Mouse (Mus musculus): Measurements from ENCODE around the gene Pnmal1. TPM values are rescaled to one million over a fixed set of nuclear protein-coding genes. Genes with fewer than 3 reads are reported as not detected.

Gene Pnmal1
- polyA plus RNA-seq, 1 experiment from 2014 or later, result 0.46 TPM

DNA sequence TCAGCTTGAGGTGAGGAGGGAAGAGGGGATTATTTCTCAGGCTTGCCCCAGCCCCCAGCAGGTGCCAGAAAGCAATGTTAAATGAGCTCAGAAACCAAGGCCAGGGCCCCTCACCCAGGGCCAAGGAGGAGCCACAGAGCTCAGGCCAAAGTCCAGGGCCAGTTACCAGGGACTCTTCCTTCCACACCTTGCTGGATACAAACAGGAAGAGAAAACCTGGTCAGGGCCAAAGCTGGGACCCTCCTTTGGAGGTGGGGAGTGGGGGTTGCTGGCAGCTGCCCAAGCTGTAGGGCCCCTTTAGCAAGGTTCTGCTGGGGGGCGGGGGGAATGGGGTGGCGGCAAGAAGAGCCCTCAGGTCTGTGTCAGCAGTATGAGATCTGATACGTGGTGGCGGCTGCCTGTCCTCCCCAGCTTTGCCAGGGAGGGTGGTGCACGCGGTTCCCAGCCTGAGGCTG, 37.6 kb upstream of the Pnmal1 start:
- peaks cover 23% of the 10 kb centered on the region for H3K36me3 ChIP-seq (ENCODE audit: control insufficient read depth, insufficient read depth, low read length)
- H3K27me3 ChIP-seq (ENCODE audit: control insufficient read depth, insufficient read depth, low read length), result no peaks in the 10 kb centered on the region
- WGBS (ENCODE audit: insufficient replicate concordance), result 38% methylated on average over 6 of the region's 6 CpGs
- peak overlapping the region; percentile 93 for H3K9ac ChIP-seq (ENCODE audit: low read depth, low read length)
- H3K9me3 ChIP-seq (replicated peaks; ENCODE audit: control insufficient read depth, low read length), result no peaks in the 10 kb centered on the region
- peak overlapping the region; percentile 87 for H3K4me2 ChIP-seq
- peaks cover 36% of the 10 kb centered on the region for H3K4me1 ChIP-seq (ENCODE audit: control insufficient read depth, insufficient read depth, low read length)
- peak overlapping the region; percentile 85 for H3K4me3 ChIP-seq (ENCODE audit: low read depth, low read length)
- ATAC-seq (replicated peaks; ENCODE audit: insufficient number of reproducible peaks, low FRiP score, low TSS enrichment), result no peak
- peak overlapping the region; percentile 41 for H3K27ac ChIP-seq (ENCODE audit: low read depth, low read length)

DNA sequence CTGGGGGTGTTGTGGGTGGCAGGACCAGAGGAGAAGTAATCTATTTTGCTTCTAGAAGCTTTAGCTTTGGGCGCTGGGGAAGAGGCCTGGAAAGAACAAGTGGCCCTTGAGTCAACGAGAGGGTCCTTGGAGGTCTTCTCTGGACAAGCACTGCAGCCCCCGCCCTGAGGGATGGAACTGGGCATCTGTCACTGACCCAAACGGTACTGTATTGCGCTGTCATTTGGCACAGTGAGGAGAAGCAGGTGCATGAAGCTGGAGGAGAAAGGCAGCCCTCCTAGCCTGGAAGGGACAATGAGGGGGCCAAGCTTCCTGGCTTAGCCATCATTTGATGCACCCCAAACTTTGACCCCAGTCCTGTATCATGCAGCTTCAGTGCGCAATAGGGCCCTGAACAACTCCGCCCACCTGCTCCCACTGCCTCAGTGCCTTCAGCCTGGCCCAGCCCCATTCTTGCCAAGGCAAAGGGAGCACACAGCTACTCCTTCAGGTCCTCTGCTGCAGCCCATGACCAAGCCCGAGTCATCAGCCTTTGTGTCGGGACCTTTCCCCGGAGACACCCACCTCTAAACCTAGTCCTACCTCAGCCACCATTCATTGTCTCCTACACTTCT, 37.0 kb upstream of the Pnmal1 start:
- Histone ChIP-seq H3K27me3 (ENCODE audit: control insufficient read depth, insufficient read depth, low read length) (no peaks in the 10 kb centered on the region), H3K4me2 (peak overlapping the region; percentile 87), H3K4me1 (ENCODE audit: control insufficient read depth, insufficient read depth, low read length) (peaks cover 36% of the 10 kb centered on the region), H3K9me3 (replicated peaks; ENCODE audit: control insufficient read depth, low read length) (no peaks in the 10 kb centered on the region), H3K4me3 (ENCODE audit: low read depth, low read length) (peak overlapping the region; percentile 85), H3K36me3 (ENCODE audit: control insufficient read depth, insufficient read depth, low read length) (peaks cover 19% of the 10 kb centered on the region), H3K9ac (ENCODE audit: low read depth, low read length) (peak overlapping the region; percentile 93), H3K27ac (ENCODE audit: low read depth, low read length) (0 out of 2 replicates have a peak overlapping the region, but pooled peaks have one; percentile 96)
- ATAC-seq (replicated peaks; ENCODE audit: insufficient number of reproducible peaks, low FRiP score, low TSS enrichment), result no peak
- WGBS (ENCODE audit: insufficient replicate concordance), result 51% methylated on average over 10 of the region's 10 CpGs

DNA sequence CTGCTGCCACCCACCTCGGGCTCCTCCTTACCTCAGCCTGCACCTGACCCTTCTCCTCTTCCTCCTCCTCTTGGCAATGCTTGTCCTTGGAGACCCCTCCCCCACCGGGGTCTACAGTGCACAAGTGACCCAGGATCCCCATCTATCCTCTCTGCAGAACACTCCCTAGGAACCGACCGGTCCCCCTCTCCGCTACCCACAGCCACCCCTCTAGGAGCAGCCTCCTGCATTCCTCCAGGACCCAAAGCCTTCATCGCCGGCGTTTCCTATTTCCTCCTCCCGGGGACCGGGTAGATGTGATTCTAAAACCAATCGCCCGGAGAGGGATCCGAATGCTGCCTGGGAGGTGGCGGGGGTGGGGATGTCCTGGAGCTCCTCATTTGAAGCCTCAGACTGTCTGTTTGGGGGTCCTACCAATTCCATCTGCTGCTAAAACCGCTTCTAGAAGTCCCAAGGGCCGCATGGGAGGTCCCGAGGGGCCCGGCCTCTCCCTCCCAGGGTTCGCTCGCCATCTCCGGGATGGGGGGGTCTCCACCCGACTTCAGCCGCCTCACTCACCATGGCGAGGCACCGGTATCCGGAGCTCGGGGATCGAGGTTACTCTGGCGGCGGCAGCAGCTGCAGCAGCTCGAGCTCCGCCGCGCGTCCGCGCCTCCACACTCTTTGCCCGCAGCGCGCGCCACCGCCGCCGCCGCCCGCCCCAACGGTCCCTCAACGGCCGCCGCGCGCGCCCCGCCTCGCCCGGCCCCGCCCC, 36.0 kb upstream of the Pnmal1 start:
- Histone ChIP-seq H3K4me2 (peak overlapping the region; percentile 87), H3K4me3 (ENCODE audit: low read depth, low read length) (peak overlapping the region; percentile 85), H3K27me3 (ENCODE audit: control insufficient read depth, insufficient read depth, low read length) (no peaks in the 10 kb centered on the region), H3K9ac (ENCODE audit: low read depth, low read length) (peak overlapping the region; percentile 93), H3K27ac (ENCODE audit: low read depth, low read length) (peak overlapping the region; percentile 96), H3K4me1 (ENCODE audit: control insufficient read depth, insufficient read depth, low read length) (peaks cover 31% of the 10 kb centered on the region), H3K36me3 (ENCODE audit: control insufficient read depth, insufficient read depth, low read length) (peaks cover 9% of the 10 kb centered on the region), H3K9me3 (replicated peaks; ENCODE audit: control insufficient read depth, low read length) (no peaks in the 10 kb centered on the region)
- WGBS (ENCODE audit: insufficient replicate concordance), result under 1% methylated on average over 46 of the region's 57 CpGs
- ATAC-seq (replicated peaks; ENCODE audit: insufficient number of reproducible peaks, low FRiP score, low TSS enrichment), result no peak

GRCm38 (mm10) chr7:16924037-16924834, 35.2 kb upstream of the Pnmal1 start, which contains the start of gene Calm3:
Gene Calm3 (minus strand): TSS chr7:16924114.
- H3K4me3 ChIP-seq (ENCODE audit: low read depth, low read length), result peak within 1 kb of the TSS; percentile 85
- peaks cover 2% of the 10 kb centered on the region; the same call in 1 of the 2 replicates for H3K36me3 ChIP-seq (ENCODE audit: control insufficient read depth, insufficient read depth, low read length)
- H3K9me3 ChIP-seq (replicated peaks; ENCODE audit: control insufficient read depth, low read length), result no peaks in the 10 kb centered on the region
- peak within 1 kb of the TSS; percentile 96 for H3K27ac ChIP-seq (ENCODE audit: low read depth, low read length)
- 2% methylated on average over 64 of the region's 64 CpGs for WGBS (ENCODE audit: insufficient replicate concordance)
- H3K27me3 ChIP-seq (ENCODE audit: control insufficient read depth, insufficient read depth, low read length), result no peaks in the 10 kb centered on the region
- H3K4me1 ChIP-seq (ENCODE audit: control insufficient read depth, insufficient read depth, low read length), result peaks cover 31% of the 10 kb centered on the region
- H3K4me2 ChIP-seq, result peak within 1 kb of the TSS; percentile 87
- H3K9ac ChIP-seq (ENCODE audit: low read depth, low read length), result peak within 1 kb of the TSS; percentile 93
- peak; percentile 94 for ATAC-seq (replicated peaks; ENCODE audit: insufficient number of reproducible peaks, low FRiP score, low TSS enrichment)

DNA sequence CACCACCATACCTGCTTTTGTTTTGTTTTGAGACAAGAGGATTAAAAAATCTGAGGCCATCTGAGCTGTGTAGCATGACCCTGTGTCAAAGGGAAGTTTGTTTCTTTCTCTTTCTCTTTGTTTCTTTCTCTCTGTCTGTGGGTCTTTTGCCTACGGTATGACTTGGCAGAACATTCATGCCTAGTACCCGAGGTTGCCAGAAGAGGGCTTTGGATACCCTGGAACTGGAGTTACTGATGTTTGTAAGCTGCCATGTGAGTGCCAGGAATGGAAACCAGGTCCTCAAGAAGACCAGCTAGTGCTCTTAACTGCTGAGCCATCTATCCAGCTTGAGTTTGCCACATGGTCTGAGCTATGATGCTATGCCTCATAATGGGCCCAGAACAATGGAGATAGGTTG, 31.1 kb upstream of the Pnmal1 start:
- no peak overlapping the region for H3K4me3 ChIP-seq (ENCODE audit: low read depth, low read length)
- no peak for ATAC-seq (replicated peaks; ENCODE audit: insufficient number of reproducible peaks, low FRiP score, low TSS enrichment)
- no peaks in the 10 kb centered on the region for H3K27me3 ChIP-seq (ENCODE audit: control insufficient read depth, insufficient read depth, low read length)
- no peaks in the 10 kb centered on the region for H3K36me3 ChIP-seq (ENCODE audit: control insufficient read depth, insufficient read depth, low read length)
- 48% methylated on average over 2 of the region's 2 CpGs for WGBS (ENCODE audit: insufficient replicate concordance)
- H3K9ac ChIP-seq (ENCODE audit: low read depth, low read length), result no peak overlapping the region
- no peak overlapping the region for H3K4me2 ChIP-seq
- H3K9me3 ChIP-seq (replicated peaks; ENCODE audit: control insufficient read depth, low read length), result no peaks in the 10 kb centered on the region
- H3K4me1 ChIP-seq (ENCODE audit: control insufficient read depth, insufficient read depth, low read length), result no peaks in the 10 kb centered on the region
- H3K27ac ChIP-seq (ENCODE audit: low read depth, low read length), result no peak overlapping the region

GRCm38 (mm10) chr7:16930850-16931249, 28.6 kb upstream of the Pnmal1 start:
- WGBS (ENCODE audit: insufficient replicate concordance), result 12% methylated on average over 1 of the region's 1 CpGs
- H3K4me3 ChIP-seq (ENCODE audit: low read depth, low read length), result no peak overlapping the region
- H3K9me3 ChIP-seq (replicated peaks; ENCODE audit: control insufficient read depth, low read length), result no peaks in the 10 kb centered on the region
- no peak overlapping the region for H3K27ac ChIP-seq (ENCODE audit: low read depth, low read length)
- no peak for ATAC-seq (replicated peaks; ENCODE audit: insufficient number of reproducible peaks, low FRiP score, low TSS enrichment)
- H3K27me3 ChIP-seq (ENCODE audit: control insufficient read depth, insufficient read depth, low read length), result no peaks in the 10 kb centered on the region
- no peak overlapping the region for H3K9ac ChIP-seq (ENCODE audit: low read depth, low read length)
- no peaks in the 10 kb centered on the region for H3K4me1 ChIP-seq (ENCODE audit: control insufficient read depth, insufficient read depth, low read length)
- H3K4me2 ChIP-seq, result no peak overlapping the region; the same call in 1 of the 2 replicates
- no peaks in the 10 kb centered on the region for H3K36me3 ChIP-seq (ENCODE audit: control insufficient read depth, insufficient read depth, low read length)

DNA sequence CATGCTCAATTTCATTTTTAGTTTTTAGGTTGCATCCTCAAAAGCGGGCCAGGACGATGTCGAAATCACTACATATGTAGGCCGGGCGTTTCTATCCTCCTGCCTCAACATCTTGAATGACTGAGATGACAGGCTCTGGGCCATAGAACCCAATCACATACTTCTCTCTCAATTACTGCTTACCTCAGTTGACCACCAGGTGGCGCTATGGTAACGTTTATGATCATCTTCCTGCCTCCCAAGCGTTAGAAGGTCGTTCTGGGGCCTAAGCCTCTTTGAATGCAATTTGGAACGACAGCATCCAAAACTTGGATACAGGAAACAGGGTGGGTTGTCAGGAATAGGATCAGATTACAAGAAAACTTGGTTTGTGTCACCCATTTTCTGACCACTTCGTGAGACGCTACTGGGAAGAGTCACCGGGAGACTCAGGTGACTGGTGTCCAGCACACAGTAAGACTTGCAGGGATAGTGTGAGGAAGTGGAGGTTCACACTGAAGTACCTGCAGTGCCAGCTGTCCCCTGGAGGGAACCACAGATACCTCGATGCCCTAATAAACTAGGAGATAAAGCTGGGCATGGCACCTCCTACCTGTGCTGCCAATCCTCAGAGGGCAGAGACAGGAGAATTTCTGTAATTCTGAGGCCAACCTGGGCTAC, 27.4 kb upstream of the Pnmal1 start:
- Histone ChIP-seq H3K36me3 (ENCODE audit: control insufficient read depth, insufficient read depth, low read length) (no peaks in the 10 kb centered on the region; the same call in 1 of the 2 replicates), H3K9me3 (replicated peaks; ENCODE audit: control insufficient read depth, low read length) (no peaks in the 10 kb centered on the region; the same call in 1 of the 2 replicates), H3K4me2 (no peak overlapping the region), H3K27me3 (ENCODE audit: control insufficient read depth, insufficient read depth, low read length) (no peaks in the 10 kb centered on the region), H3K4me1 (ENCODE audit: control insufficient read depth, insufficient read depth, low read length) (no peaks in the 10 kb centered on the region), H3K9ac (ENCODE audit: low read depth, low read length) (no peak overlapping the region), H3K4me3 (ENCODE audit: low read depth, low read length) (no peak overlapping the region), H3K27ac (ENCODE audit: low read depth, low read length) (no peak overlapping the region)
- 17% methylated on average over 14 of the region's 14 CpGs for WGBS (ENCODE audit: insufficient replicate concordance)
- ATAC-seq (replicated peaks; ENCODE audit: insufficient number of reproducible peaks, low FRiP score, low TSS enrichment), result 0 out of 2 replicates have a peak, but pooled peaks have one; percentile 18

Data from heart, embryonic 11.5 days (tissue).